9 mouse cellular contexts compared by ENCODE assay signal in the genomic region with DNA sequence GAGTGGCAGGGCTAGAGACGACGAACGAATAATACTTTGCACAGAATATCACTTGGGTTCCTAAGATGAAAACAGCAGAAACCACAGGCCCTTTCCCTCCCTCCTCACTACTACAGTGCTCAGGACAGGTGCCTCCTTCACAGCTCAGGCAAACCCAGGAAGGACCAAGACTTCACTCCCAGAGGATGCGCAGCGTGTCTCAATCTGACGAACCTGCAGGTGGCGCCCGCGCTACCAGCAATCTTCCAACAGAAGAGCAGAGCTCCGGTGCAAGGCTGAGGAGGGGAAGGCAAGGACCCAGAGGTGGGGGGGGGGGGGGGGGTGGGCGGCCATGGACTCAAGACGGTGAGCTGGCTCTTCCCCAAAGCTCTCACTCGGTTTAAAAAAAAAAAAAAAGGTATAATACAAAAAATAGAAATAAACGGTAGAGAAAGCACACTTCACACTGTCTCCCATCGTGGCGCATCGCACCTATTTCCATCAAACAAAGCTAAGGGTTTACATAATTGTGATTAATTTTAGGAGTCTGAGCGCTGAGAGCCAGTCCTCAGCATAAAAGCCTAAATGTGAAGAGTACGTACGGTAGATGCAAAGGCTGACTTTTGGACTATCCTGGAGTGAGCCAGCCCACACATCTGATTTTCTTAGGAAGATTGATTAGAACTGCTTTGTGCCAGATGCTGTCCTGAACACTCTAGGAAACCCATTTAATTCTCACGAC. TPM values are rescaled to one million over a fixed set of nuclear protein-coding genes. Genes with fewer than 3 reads are reported as not detected.
DNase-seq lines count a peak whose midpoint lies in the region; ATAC-seq and TF ChIP-seq lines count a peak whose summit lies in the region.
"Had no signal": no experiment of that assay in that cellular context is flagged by ENCODE, and none has a peak within 500 bp of the region (broad histone marks: within the 10 kb centered on the region; RNA-seq: fewer than 3 reads in every experiment).

No protein-coding gene starts in this region.

- intact Hi-C loops in heart, postnatal 14 days (cut with DNase I), result loop anchor here (5.0 kb wide), 3 partner anchors 52 to 227 kb away; a partner anchor contains a TSS

- H3K27ac ChIP-seq in ES-E14 (ENCODE audit: insufficient read depth, low read depth, low read length, poor library complexity, severe bottlenecking), result no peak overlapping the region
- no peak overlapping the region for H3K27ac ChIP-seq in forebrain, embryonic 13.5 days
- H3K27ac ChIP-seq in layer of hippocampus, adult 2 months, result peak overlapping the region; percentile 88
- H3K27ac ChIP-seq: limb, embryonic 12.5 days had no signal

- no peak overlapping the region for H3K9ac ChIP-seq in ES-E14 (ENCODE audit: insufficient read depth, low read depth, low read length, poor library complexity, severe bottlenecking)
- H3K9ac ChIP-seq in forebrain, embryonic 13.5 days, result no peak overlapping the region
- H3K9ac ChIP-seq: limb, embryonic 12.5 days had no signal

- H3K4me1 ChIP-seq in ES-E14 (ENCODE audit: control insufficient read depth in 2 of 2, insufficient read depth in 2 of 2, low read length in 2 of 2, poor library complexity in 1 of 2), result peaks cover 2% of the 10 kb centered on the region in 2 experiments; a peak in 1 of 4 replicates
- peaks cover 24% of the 10 kb centered on the region for H3K4me1 ChIP-seq in forebrain, embryonic 13.5 days

- peaks cover 4% of the 10 kb centered on the region; the same call in 1 of the 2 replicates for H3K27me3 ChIP-seq in forebrain, embryonic 13.5 days
- H3K27me3 ChIP-seq: limb, embryonic 12.5 days had no signal

- in situ Hi-C loops in ES-E14 (cut with MboI; ENCODE audit: low sequenced_read_pairs in 2 of 2, unreplicated experiment in 2 of 2), result no loop called here

- TF ChIP-seq CTCF in layer of hippocampus, adult 2 months (conservative IDR thresholded peaks at IDR 0.05), result peak; percentile 78

- no peaks in the 10 kb centered on the region for H3K9me3 ChIP-seq in ES-E14 (ENCODE audit: control insufficient read depth, insufficient read depth, low read depth, low read length)
- H3K9me3 ChIP-seq in forebrain, embryonic 13.5 days (replicated peaks), result no peaks in the 10 kb centered on the region
- H3K9me3 ChIP-seq: limb, embryonic 12.5 days had no signal

- H3K4me2 ChIP-seq in forebrain, embryonic 13.5 days, result peak overlapping the region; percentile 32
- H3K4me2 ChIP-seq: limb, embryonic 12.5 days had no signal

- ATAC-seq in forebrain, embryonic 13.5 days, result peak; percentile 66

- peak; percentile 66 for DNase-seq in ES-E14 (ENCODE audit: low read depth, low spot score)
- peak; percentile 48 for DNase-seq in c-Kit-positive CD71-positive TER-119-positive erythroid progenitor cells, embryonic 14.5 days (ENCODE audit: low spot score)
- peak; percentile 79 to 86 for DNase-seq in heart, postnatal 14 days
- DNase-seq in layer of hippocampus, adult 2 months (ENCODE audit: low spot score in 2 of 2), result peak; percentile 84 to 90
- peak; percentile 89 for DNase-seq in lung, postnatal 10 days
- DNase-seq in ovary, postnatal 36 days (ENCODE audit: low spot score), result peak; percentile 80
- peak; percentile 83 for DNase-seq in thymus, postnatal 25 days

- H3K36me3 ChIP-seq in ES-E14 (ENCODE audit: control insufficient read depth, insufficient read depth, low read length, poor library complexity, severe bottlenecking), result peaks cover 4% of the 10 kb centered on the region; the same call in 1 of the 2 replicates
- H3K36me3 ChIP-seq in forebrain, embryonic 13.5 days (ENCODE audit: poor library complexity, severe bottlenecking), result peaks cover 20% of the 10 kb centered on the region

- no peak overlapping the region for H3K4me3 ChIP-seq in ES-E14 (ENCODE audit: insufficient read depth in 1 of 2, low read depth in 1 of 2, low read length in 2 of 2, poor library complexity in 1 of 2, severe bottlenecking in 1 of 2)
- no peak overlapping the region for H3K4me3 ChIP-seq in forebrain, embryonic 13.5 days
- peak overlapping the region; percentile 43 for H3K4me3 ChIP-seq in layer of hippocampus, adult 2 months
- H3K4me3 ChIP-seq: limb, embryonic 12.5 days had no signal

- 29% methylated on average over 20 of the region's 21 CpGs for WGBS in forebrain, embryonic 13.5 days

TF ChIP-seq in ES-E14, 5 proteins besides CTCF, POLR2A, EP300 and RAD21:
- TF ChIP-seq MAFK (IDR thresholded peaks at IDR 0.05; ENCODE audit: insufficient read depth, low read depth, low read length) (no peak), ZNF384 (IDR thresholded peaks at IDR 0.05; ENCODE audit: low read depth, low read length) (no peak), ZC3H11A (IDR thresholded peaks at IDR 0.05; ENCODE audit: borderline replicate concordance, low read depth, low read length) (no peak), CHD2 (IDR thresholded peaks at IDR 0.05; ENCODE audit: low read depth, low read length) (no peak), HCFC1 (IDR thresholded peaks at IDR 0.05; ENCODE audit: borderline replicate concordance, insufficient read depth, low read length) (no peak)

RNA-seq across cellular contexts. Expression of a gene that starts 2.7 kb away (rescaled TPM):
- 252 and 291 TPM in 2 replicates for total RNA-seq in ES-E14 (2012; rRNA removed)
- polyA plus RNA-seq in forebrain, embryonic 13.5 days (2015; fragmentation: Nextera tagmentation; extraction: Ambion mirVana), result 139 and 144 TPM in 2 replicates
- total RNA-seq in heart, postnatal 14 days (2021), result 10 to 100 TPM; 68.1 to 71.3 TPM
- total RNA-seq in layer of hippocampus, adult 2 months (2021), result 10 to 100 TPM; 47.0 to 56.7 TPM

RNA-seq across cellular contexts. Expression of a gene that starts 55.1 kb away (rescaled TPM):
- total RNA-seq in ES-E14 (2012; rRNA removed), result 16.6 and 36.3 TPM in 2 replicates
- 11.1 and 13.8 TPM in 2 replicates for polyA plus RNA-seq in forebrain, embryonic 13.5 days (2015; fragmentation: Nextera tagmentation; extraction: Ambion mirVana)
- total RNA-seq in heart, postnatal 14 days (2021), result 10 to 100 TPM; 44.5 to 49.6 TPM
- 100 to 1,000 TPM; 127 to 134 TPM for total RNA-seq in layer of hippocampus, adult 2 months (2021)
